Mouse (Mus musculus): ENCODE results near the gene Rgma. TPM values are rescaled to one million over a fixed set of nuclear protein-coding genes. Genes with fewer than 3 reads are reported as not detected.

Rgma gene
- polyA plus RNA-seq, 1 experiment from 2014 or later = 3.8 TPM

- 67% methylated on average over 13 of the region's 13 CpGs for WGBS
- ATAC-seq (ENCODE audit: extremely low read depth, insufficient number of reproducible peaks, low FRiP score, low TSS enrichment) = no peak
These were observed 47.9 kb downstream of the Rgma start for GRCm38 (mm10) chr7:73423236-73423635.

DNA sequence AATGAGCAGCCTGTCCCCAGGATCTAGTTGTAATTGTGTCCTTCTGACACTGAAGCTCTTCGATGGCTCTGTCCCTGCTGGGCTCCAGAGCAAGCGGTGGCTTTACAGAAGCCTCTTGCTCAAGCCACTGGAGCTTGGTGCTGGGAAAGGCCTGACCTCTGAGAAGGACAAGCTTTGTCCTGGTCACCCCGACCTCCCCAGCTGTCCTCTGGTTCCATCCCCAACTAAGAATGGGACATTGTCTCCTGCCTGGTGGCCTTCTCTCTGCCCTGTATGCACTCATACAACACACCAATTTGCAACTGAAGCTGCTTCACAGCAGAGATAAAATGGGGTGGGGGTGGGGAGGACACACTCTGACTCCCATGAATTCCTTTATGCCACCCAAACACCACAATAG, 48.9 kb downstream of the Rgma start:
- peaks cover 37% of the 10 kb centered on the region for H3K4me1 ChIP-seq
- no peaks in the 10 kb centered on the region for H3K27me3 ChIP-seq (replicated peaks)
- H3K4me3 ChIP-seq = no peak overlapping the region
- ATAC-seq (ENCODE audit: extremely low read depth, insufficient number of reproducible peaks, low FRiP score, low TSS enrichment) = no peak
- peaks cover 38% of the 10 kb centered on the region for H3K36me3 ChIP-seq
- 0 out of 2 replicates have a peak overlapping the region, but pooled peaks have one; percentile 4 for H3K9ac ChIP-seq
- no peaks in the 10 kb centered on the region for H3K9me3 ChIP-seq
- WGBS = 56% methylated on average over 3 of the region's 3 CpGs
- no peak overlapping the region for H3K4me2 ChIP-seq
- H3K27ac ChIP-seq (replicated peaks) = peak overlapping the region; percentile 46

More at GRCm38 (mm10) chr7:73423236-73423635, 47.9 kb downstream of the Rgma start:
- Histone ChIP-seq H3K27me3 (replicated peaks) (no peaks in the 10 kb centered on the region), H3K4me1 (peaks cover 37% of the 10 kb centered on the region), H3K4me3 (no peak overlapping the region), H3K9me3 (no peaks in the 10 kb centered on the region), H3K9ac (no peak overlapping the region), H3K4me2 (no peak overlapping the region), H3K27ac (replicated peaks) (no peak overlapping the region), H3K36me3 (peaks cover 28% of the 10 kb centered on the region)

- no peak overlapping the region for H3K4me3 ChIP-seq
- H3K36me3 ChIP-seq = peaks cover 43% of the 10 kb centered on the region
- no peaks in the 10 kb centered on the region for H3K27me3 ChIP-seq (replicated peaks)
- no peaks in the 10 kb centered on the region for H3K9me3 ChIP-seq
- 66% methylated on average over 3 of the region's 3 CpGs for WGBS
- peak overlapping the region; percentile 46 for H3K27ac ChIP-seq (replicated peaks)
- 0 out of 2 replicates have a peak overlapping the region, but pooled peaks have one; percentile 4 for H3K9ac ChIP-seq
- H3K4me2 ChIP-seq = no peak overlapping the region
- no peak for ATAC-seq (ENCODE audit: extremely low read depth, insufficient number of reproducible peaks, low FRiP score, low TSS enrichment)
- peaks cover 37% of the 10 kb centered on the region for H3K4me1 ChIP-seq
These were observed 49.4 kb downstream of the Rgma start for GRCm38 (mm10) chr7:73424705-73425104.

- Histone ChIP-seq H3K9ac (no peak overlapping the region), H3K27ac (replicated peaks) (no peak overlapping the region), H3K27me3 (replicated peaks) (no peaks in the 10 kb centered on the region), H3K9me3 (no peaks in the 10 kb centered on the region), H3K4me2 (no peak overlapping the region), H3K36me3 (peaks cover 50% of the 10 kb centered on the region), H3K4me1 (peaks cover 36% of the 10 kb centered on the region), H3K4me3 (no peak overlapping the region)
- 88% methylated on average over 7 of the region's 7 CpGs for WGBS
- no peak for ATAC-seq (ENCODE audit: extremely low read depth, insufficient number of reproducible peaks, low FRiP score, low TSS enrichment)
These were observed 50.1 kb downstream of the Rgma start for GRCm38 (mm10) chr7:73425451-73425850.

DNA sequence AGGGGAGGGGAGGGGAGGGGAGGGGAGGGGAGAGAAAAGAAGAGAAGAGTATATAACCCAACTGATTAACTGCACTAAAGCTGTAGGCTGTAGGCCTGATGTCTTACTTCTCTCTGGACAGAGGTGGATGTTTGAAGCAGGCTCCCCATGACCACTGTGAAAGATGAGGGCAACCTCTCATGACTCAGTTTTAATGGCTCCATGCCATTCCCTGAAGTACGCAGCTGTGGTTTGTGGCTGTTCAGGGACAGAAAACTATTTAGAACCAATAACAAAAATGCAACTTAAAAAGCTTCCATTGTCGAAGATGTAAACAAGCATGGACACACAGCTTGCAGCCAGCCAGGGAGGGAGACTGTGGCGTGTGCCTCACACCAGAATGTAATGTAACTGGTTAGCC, 50.9 kb downstream of the Rgma start:
- no peak for ATAC-seq (ENCODE audit: extremely low read depth, insufficient number of reproducible peaks, low FRiP score, low TSS enrichment)
- Histone ChIP-seq H3K9me3 (no peaks in the 10 kb centered on the region), H3K4me3 (no peak overlapping the region), H3K4me1 (peaks cover 28% of the 10 kb centered on the region), H3K27me3 (replicated peaks) (no peaks in the 10 kb centered on the region), H3K36me3 (peaks cover 55% of the 10 kb centered on the region), H3K9ac (no peak overlapping the region), H3K4me2 (no peak overlapping the region), H3K27ac (replicated peaks) (no peak overlapping the region)
- 91% methylated on average over 3 of the region's 3 CpGs for WGBS

GRCm38 (mm10) chr7:73426752-73427386, 51.6 kb downstream of the Rgma start:
- no peak for ATAC-seq (ENCODE audit: extremely low read depth, insufficient number of reproducible peaks, low FRiP score, low TSS enrichment)
- Histone ChIP-seq H3K36me3 (peaks cover 58% of the 10 kb centered on the region), H3K4me1 (peaks cover 22% of the 10 kb centered on the region), H3K4me3 (no peak overlapping the region), H3K4me2 (no peak overlapping the region), H3K9ac (no peak overlapping the region), H3K9me3 (no peaks in the 10 kb centered on the region), H3K27me3 (replicated peaks) (no peaks in the 10 kb centered on the region), H3K27ac (replicated peaks) (no peak overlapping the region)
- WGBS = 81% methylated on average over 8 of the region's 8 CpGs

GRCm38 (mm10) chr7:73427794-73428193, 52.5 kb downstream of the Rgma start:
- 94% methylated on average over 6 of the region's 6 CpGs for WGBS
- peaks cover 61% of the 10 kb centered on the region for H3K36me3 ChIP-seq
- peaks cover 17% of the 10 kb centered on the region for H3K4me1 ChIP-seq
- H3K9me3 ChIP-seq = no peaks in the 10 kb centered on the region
- no peak overlapping the region for H3K4me3 ChIP-seq
- H3K9ac ChIP-seq = no peak overlapping the region
- H3K4me2 ChIP-seq = no peak overlapping the region
- no peak for ATAC-seq (ENCODE audit: extremely low read depth, insufficient number of reproducible peaks, low FRiP score, low TSS enrichment)
- no peaks in the 10 kb centered on the region for H3K27me3 ChIP-seq (replicated peaks)
- H3K27ac ChIP-seq (replicated peaks) = no peak overlapping the region

DNA sequence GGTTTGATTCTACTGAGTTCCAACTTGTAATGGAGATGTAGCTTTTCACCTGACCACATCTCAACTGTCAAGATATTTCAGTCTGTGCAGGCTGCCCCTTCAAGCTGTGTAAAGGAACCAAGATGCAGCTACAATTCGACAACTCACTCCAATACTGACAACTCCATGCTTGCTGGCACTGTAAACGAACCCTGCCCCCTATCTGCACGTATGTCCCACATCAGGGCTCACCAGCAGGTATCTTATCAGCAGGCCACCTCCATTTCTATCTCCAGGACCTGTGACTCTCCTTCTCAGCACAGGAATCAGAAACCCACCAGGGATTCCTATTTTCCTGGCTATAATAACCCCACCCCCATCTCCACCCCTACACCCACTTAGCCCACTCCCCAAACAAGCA, 53.2 kb downstream of the Rgma start:
- peaks cover 68% of the 10 kb centered on the region for H3K36me3 ChIP-seq

DNA sequence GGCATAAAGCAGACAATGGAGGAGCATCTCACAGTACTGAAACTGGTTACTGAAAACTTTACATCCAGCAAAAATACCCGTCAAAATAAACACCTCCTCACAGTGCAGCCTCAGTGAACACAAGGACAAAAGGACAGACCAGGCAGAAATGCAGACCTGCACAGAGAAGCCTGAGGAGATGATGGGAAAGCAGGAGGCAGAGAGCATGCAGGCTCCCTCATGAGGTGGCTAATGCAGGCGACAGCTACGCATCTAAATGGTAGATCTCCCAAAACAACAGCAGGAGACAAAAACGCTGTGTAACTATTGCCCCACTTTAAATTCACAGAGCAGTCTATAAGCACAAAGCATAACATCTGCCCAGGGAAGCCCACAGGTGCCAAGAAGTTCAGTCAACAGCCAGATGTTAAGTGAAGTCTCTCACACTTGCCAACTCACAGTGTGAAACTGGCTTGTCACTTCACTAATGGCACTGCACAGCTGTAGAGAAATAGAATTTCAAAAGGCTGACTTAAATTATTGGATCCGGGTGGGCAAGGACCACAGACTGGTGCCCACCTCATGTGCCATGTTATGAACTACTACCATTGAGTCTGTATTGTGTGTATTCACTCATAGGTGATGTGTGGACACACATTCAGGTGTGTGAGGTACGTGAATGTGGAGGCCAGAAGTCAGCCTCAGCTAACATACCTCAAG, 58.5 kb downstream of the Rgma start:
- no peak for ATAC-seq (ENCODE audit: extremely low read depth, insufficient number of reproducible peaks, low FRiP score, low TSS enrichment)
- no peak overlapping the region for H3K9ac ChIP-seq
- H3K27ac ChIP-seq (replicated peaks) = peak overlapping the region; percentile 45
- H3K27me3 ChIP-seq (replicated peaks) = no peaks in the 10 kb centered on the region
- H3K4me1 ChIP-seq = peaks cover 40% of the 10 kb centered on the region
- 84% methylated on average over 6 of the region's 6 CpGs for WGBS
- H3K9me3 ChIP-seq = no peaks in the 10 kb centered on the region
- no peak overlapping the region for H3K4me3 ChIP-seq
- peaks cover 86% of the 10 kb centered on the region for H3K36me3 ChIP-seq
- no peak overlapping the region for H3K4me2 ChIP-seq

More for the DNA sequence above, 53.2 kb downstream of the Rgma start:
- Histone ChIP-seq H3K9me3 (no peaks in the 10 kb centered on the region), H3K27me3 (replicated peaks) (no peaks in the 10 kb centered on the region), H3K27ac (replicated peaks) (no peak overlapping the region), H3K4me1 (peaks cover 21% of the 10 kb centered on the region), H3K9ac (no peak overlapping the region), H3K4me3 (no peak overlapping the region), H3K4me2 (no peak overlapping the region)
- WGBS = 72% methylated on average over 3 of the region's 3 CpGs
- ATAC-seq (ENCODE audit: extremely low read depth, insufficient number of reproducible peaks, low FRiP score, low TSS enrichment) = no peak

GRCm38 (mm10) chr7:73434336-73434677, 59.0 kb downstream of the Rgma start:
- ATAC-seq (ENCODE audit: extremely low read depth, insufficient number of reproducible peaks, low FRiP score, low TSS enrichment) = no peak
- WGBS = 88% methylated on average over 2 of the region's 2 CpGs
- no peak overlapping the region for H3K27ac ChIP-seq (replicated peaks)

GRCm38 (mm10) chr7:73435685-73436084, 60.4 kb downstream of the Rgma start:
- peaks cover 86% of the 10 kb centered on the region for H3K36me3 ChIP-seq
- H3K27me3 ChIP-seq (replicated peaks) = no peaks in the 10 kb centered on the region
- no peak overlapping the region for H3K9ac ChIP-seq
- no peak overlapping the region for H3K4me2 ChIP-seq
- H3K27ac ChIP-seq (replicated peaks) = no peak overlapping the region
- H3K9me3 ChIP-seq = no peaks in the 10 kb centered on the region
- H3K4me1 ChIP-seq = peaks cover 40% of the 10 kb centered on the region
- ATAC-seq (ENCODE audit: extremely low read depth, insufficient number of reproducible peaks, low FRiP score, low TSS enrichment) = no peak
- 76% methylated on average over 12 of the region's 12 CpGs for WGBS
- no peak overlapping the region for H3K4me3 ChIP-seq

More at GRCm38 (mm10) chr7:73434336-73434677, 59.0 kb downstream of the Rgma start:
- Histone ChIP-seq H3K27me3 (replicated peaks) (no peaks in the 10 kb centered on the region), H3K4me2 (no peak overlapping the region), H3K9ac (no peak overlapping the region), H3K4me1 (peaks cover 40% of the 10 kb centered on the region), H3K4me3 (no peak overlapping the region), H3K9me3 (no peaks in the 10 kb centered on the region), H3K36me3 (peaks cover 86% of the 10 kb centered on the region)

GRCm38 (mm10) chr7:73441802-73442201, 66.5 kb downstream of the Rgma start:
- H3K27me3 ChIP-seq (replicated peaks) = no peaks in the 10 kb centered on the region
- H3K4me2 ChIP-seq = no peak overlapping the region
- no peak overlapping the region for H3K4me3 ChIP-seq
- H3K36me3 ChIP-seq = peaks cover 99% of the 10 kb centered on the region
- no peak for ATAC-seq (ENCODE audit: extremely low read depth, insufficient number of reproducible peaks, low FRiP score, low TSS enrichment)
- no peak overlapping the region for H3K27ac ChIP-seq (replicated peaks)
- 98% methylated on average over 3 of the region's 3 CpGs for WGBS
- peaks cover 15% of the 10 kb centered on the region for H3K4me1 ChIP-seq
- no peaks in the 10 kb centered on the region; the same call in 1 of the 2 replicates for H3K9me3 ChIP-seq
- H3K9ac ChIP-seq = no peak overlapping the region
